Mouse (Mus musculus) MEL (cell line): ENCODE measurements around the gene Ramp2. TPM values are rescaled to one million over a fixed set of nuclear protein-coding genes. Genes with fewer than 3 reads are reported as not detected.

Experiments used
- DNase-seq: peaks from one replicate; pipeline ENCODE4 v3.0.0; 2011; ENCODE audit warnings: low read depth, low spot score
- H3K27ac ChIP-seq: 2 replicates; pipeline ENCODE4 v1.5.1; 2012; ENCODE audit warnings: low read depth, mild to moderate bottlenecking, control low read depth, low read length, moderate library complexity; ENCODE audit not compliant: control insufficient read depth
- H3K27me3 ChIP-seq, 2 experiments: fragments of 150-350 bp in 1 of 2; sonication (generic) in 1 of 2; 2 replicates each; pipeline ENCODE4 v1.6.1; 2012; ENCODE audit warnings: low read length in 2 of 2, mild to moderate bottlenecking in 2 of 2, improper control_type of control experiment in 1 of 2, moderate library complexity in 1 of 2; ENCODE audit not compliant: insufficient read depth in 2 of 2, control insufficient read depth in 1 of 2
- H3K36me3 ChIP-seq, 2 experiments: 2 replicates each; pipeline ENCODE4 v1.6.1; 2012 to 2014; ENCODE audit warnings: low read length in 2 of 2, improper control_type of control experiment in 1 of 2, inconsistent platforms in 1 of 2, mild to moderate bottlenecking in 1 of 2; ENCODE audit not compliant: insufficient read depth in 2 of 2, control insufficient read depth in 1 of 2
- H3K4me1 ChIP-seq, 2 experiments: fragments of 150-350 bp in 1 of 2; sonication (generic) in 1 of 2; 2 replicates each; pipeline ENCODE4 v1.6.1; 2012; ENCODE audit warnings: low read length in 2 of 2, improper control_type of control experiment in 1 of 2, mild to moderate bottlenecking in 1 of 2; ENCODE audit not compliant: insufficient read depth in 2 of 2, control insufficient read depth in 1 of 2
- H3K4me3 ChIP-seq, 2 experiments: fragments of 150-350 bp in 1 of 2; sonication (generic) in 1 of 2; 2 replicates each; pipeline ENCODE4 v1.5.1; 2012; ENCODE audit warnings: low read depth in 2 of 2, low read length in 2 of 2, mild to moderate bottlenecking in 2 of 2, moderate library complexity in 2 of 2, control low read depth in 1 of 2, improper control_type of control experiment in 1 of 2; ENCODE audit not compliant: control insufficient read depth in 1 of 2, insufficient read depth in 1 of 2
- H3K79me2 ChIP-seq: 2 replicates; pipeline ENCODE4 v1.6.1; 2012; ENCODE audit warnings: mild to moderate bottlenecking, low read length, moderate library complexity; ENCODE audit not compliant: control insufficient read depth, poor library complexity, insufficient read depth
- H3K9ac ChIP-seq: 2 replicates; pipeline ENCODE4 v1.6.1; 2012; ENCODE audit warnings: low read depth, mild to moderate bottlenecking, control low read depth, low read length, moderate library complexity; ENCODE audit not compliant: control insufficient read depth, poor library complexity, severe bottlenecking
- H3K9me3 ChIP-seq: fragments of 150-350 bp; sonication (generic); replicated peaks from 2 replicates; pipeline ENCODE4 v1.6.1; 2012; ENCODE audit warnings: mild to moderate bottlenecking, low read length, improper control_type of control experiment, moderate library complexity; ENCODE audit not compliant: insufficient read depth
- BHLHE40 ChIP-seq: IDR thresholded peaks from 2 replicates; pipeline ENCODE4 v1.6.1; 2012; ENCODE audit warnings: low read depth, mild to moderate bottlenecking, inconsistent platforms, low read length, improper control_type of control experiment, borderline replicate concordance
- CHD2 ChIP-seq: IDR thresholded peaks from 2 replicates; pipeline ENCODE4 v1.6.1; 2011; ENCODE audit warnings: low read length, improper control_type of control experiment
- E2F4 ChIP-seq: IDR thresholded peaks from 2 replicates; pipeline ENCODE4 v1.6.1; 2011; ENCODE audit warnings: low read depth, low read length, improper control_type of control experiment, borderline replicate concordance
- EP300 ChIP-seq, 2 experiments: IDR thresholded peaks; 2 replicates each; pipeline ENCODE4 v1.6.1; 2011; ENCODE audit warnings: improper control_type of control experiment in 2 of 2, low read length in 2 of 2, low read depth in 1 of 2, mild to moderate bottlenecking in 1 of 2
- ETS1 ChIP-seq: IDR thresholded peaks from 2 replicates; pipeline ENCODE4 v1.6.1; 2012; ENCODE audit warnings: low read depth, mild to moderate bottlenecking, inconsistent platforms, low read length, improper control_type of control experiment, moderate library complexity
- GABPA ChIP-seq: IDR thresholded peaks from 2 replicates; pipeline ENCODE4 v1.6.1; 2012; ENCODE audit warnings: low read depth, mild to moderate bottlenecking, inconsistent platforms, low read length, improper control_type of control experiment, moderate library complexity
- GATA1 ChIP-seq: IDR thresholded peaks from 2 replicates; pipeline ENCODE4 v1.6.1; 2011; ENCODE audit warnings: low read depth, low read length, improper control_type of control experiment
- MAFK ChIP-seq: IDR thresholded peaks from 2 replicates; pipeline ENCODE4 v1.6.1; 2011; ENCODE audit warnings: low read depth, mild to moderate bottlenecking, low read length, improper control_type of control experiment, borderline replicate concordance
- MEF2A ChIP-seq: IDR thresholded peaks from 2 replicates; pipeline ENCODE4 v1.6.1; 2014; ENCODE audit warnings: low read depth, mild to moderate bottlenecking, inconsistent platforms, low read length, improper control_type of control experiment; ENCODE audit not compliant: poor library complexity, insufficient replicate concordance, severe bottlenecking; ENCODE audit errors: extremely low read depth
- MXI1 ChIP-seq: IDR thresholded peaks from 2 replicates; pipeline ENCODE4 v1.6.1; 2011; ENCODE audit warnings: mild to moderate bottlenecking, low read depth, low read length, improper control_type of control experiment
- MYC ChIP-seq: IDR thresholded peaks from 2 replicates; pipeline ENCODE4 v1.6.1; 2011; ENCODE audit warnings: low read depth, mild to moderate bottlenecking, low read length, improper control_type of control experiment, moderate library complexity
- NELFE ChIP-seq: IDR thresholded peaks from 2 replicates; pipeline ENCODE4 v1.6.1; 2011; ENCODE audit warnings: low read depth, low read length, improper control_type of control experiment
- POLR2A ChIP-seq, 2 experiments: IDR thresholded peaks; 2 replicates each; pipeline ENCODE4 v1.6.1; 2011 to 2012; ENCODE audit warnings: low read length in 2 of 2, mild to moderate bottlenecking in 2 of 2, control low read depth in 1 of 2, improper control_type of control experiment in 1 of 2, low read depth in 1 of 2, moderate library complexity in 1 of 2; ENCODE audit not compliant: control insufficient read depth in 1 of 2, insufficient read depth in 1 of 2, poor library complexity in 1 of 2
- RAD21 ChIP-seq: IDR thresholded peaks from 2 replicates; pipeline ENCODE4 v1.6.1; 2011; ENCODE audit warnings: mild to moderate bottlenecking, low read depth, low read length, improper control_type of control experiment
- RCOR1 ChIP-seq: IDR thresholded peaks from 2 replicates; pipeline ENCODE4 v1.6.1; 2012; ENCODE audit warnings: low read depth, mild to moderate bottlenecking, inconsistent platforms, low read length, improper control_type of control experiment
- SIN3A ChIP-seq: IDR thresholded peaks from 2 replicates; pipeline ENCODE4 v1.6.1; 2012; ENCODE audit warnings: low read length, improper control_type of control experiment, inconsistent platforms
- SMC3 ChIP-seq: IDR thresholded peaks from 2 replicates; pipeline ENCODE4 v1.6.1; 2011; ENCODE audit warnings: low read depth, low read length, improper control_type of control experiment
- TAL1 ChIP-seq: IDR thresholded peaks from 2 replicates; pipeline ENCODE4 v1.6.1; 2012; ENCODE audit warnings: mild to moderate bottlenecking, inconsistent platforms, low read length, moderate library complexity, mixed read lengths
- TBP ChIP-seq: IDR thresholded peaks from 2 replicates; pipeline ENCODE4 v1.8.0; 2011; ENCODE audit warnings: low read depth, low read length, improper control_type of control experiment
- TCF12 ChIP-seq: IDR thresholded peaks from 2 replicates; pipeline ENCODE4 v1.6.1; 2014; ENCODE audit warnings: low read depth, mild to moderate bottlenecking, inconsistent platforms, low read length, improper control_type of control experiment, moderate library complexity
- USF2 ChIP-seq, 2 experiments: IDR thresholded peaks; 2 replicates each; pipeline ENCODE4 v1.6.1; 2011 to 2012; ENCODE audit warnings: improper control_type of control experiment in 2 of 2, low read length in 2 of 2, borderline replicate concordance in 1 of 2, inconsistent platforms in 1 of 2, low read depth in 1 of 2, mild to moderate bottlenecking in 1 of 2; ENCODE audit not compliant: insufficient read depth in 1 of 2
- ZMIZ1 ChIP-seq: IDR thresholded peaks from 2 replicates; pipeline ENCODE4 v1.6.1; 2012; ENCODE audit warnings: low read depth, mild to moderate bottlenecking, inconsistent platforms, low read length, improper control_type of control experiment, moderate library complexity
- ZNF384 ChIP-seq: IDR thresholded peaks from 2 replicates; pipeline ENCODE4 v1.6.1; 2012; ENCODE audit warnings: low read depth, mild to moderate bottlenecking, inconsistent platforms, low read length, improper control_type of control experiment
- polyA plus RNA-seq, 2 experiments: library from polyadenylated mRNA; stranded (reverse) in 1 of 2; unstranded in 1 of 2; fragments of >175 nt in 1 of 2; fragments of >200 nt in 1 of 2; gene quantifications; 2 replicates each; pipeline versions ENCODE4 v1.2.1 to v1.2.4; 2012; ENCODE audit warnings: low replicate concordance in 2 of 2, low read depth in 1 of 2; ENCODE audit not compliant: insufficient read length in 2 of 2, insufficient read depth in 1 of 2, missing spikeins in 1 of 2
- total RNA-seq: library from RNA; depleted of rRNA; stranded (reverse); fragments of 300-350 nt; gene quantifications from 2 replicates; pipeline ENCODE4 v1.2.3, GENCODE M21; 2012

The Ramp2 gene
- total and polyA plus RNA-seq, 3 experiments = 0.12 TPM; not detected in 2

GRCm38 (mm10) chr11:101263989-101264280, 18.1 kb downstream of the Ramp2 start:
- no peak overlapping the region for H3K9ac ChIP-seq
- H3K36me3 ChIP-seq = peaks cover 0 to 10% of the 10 kb centered on the region in 2 experiments; a peak in 2 of 4 replicates
- no peak for TF ChIP-seq GABPA
- no peak for TF ChIP-seq ZNF384
- no peak for TF ChIP-seq POLR2A (IDR thresholded peaks at IDR 0.05; ENCODE audit: control insufficient read depth in 1 of 2, insufficient read depth in 1 of 2, low read depth in 1 of 2, low read length in 2 of 2, poor library complexity in 1 of 2)
- TF ChIP-seq MEF2A = no peak
- no peak for TF ChIP-seq TBP
- no peak for TF ChIP-seq EP300 (IDR thresholded peaks at IDR 0.05; ENCODE audit: low read depth in 1 of 2, low read length in 2 of 2)
- no peak for TF ChIP-seq TAL1
- TF ChIP-seq TCF12 = no peak
- TF ChIP-seq MYC = no peak
- TF ChIP-seq USF2 (IDR thresholded peaks at IDR 0.05; ENCODE audit: borderline replicate concordance in 1 of 2, insufficient read depth in 1 of 2, low read depth in 1 of 2, low read length in 2 of 2) = no peak
- TF ChIP-seq ETS1 = no peak
- TF ChIP-seq RAD21 = no peak
- no peak for TF ChIP-seq CHD2
- no peak for TF ChIP-seq BHLHE40
- TF ChIP-seq SIN3A = no peak
- H3K79me2 ChIP-seq = peaks cover 3% of the 10 kb centered on the region; the same call in 1 of the 2 replicates
- DNase-seq = no peak
- peaks cover 3 to 20% of the 10 kb centered on the region in 2 experiments; a peak in 3 of 4 replicates for H3K4me1 ChIP-seq
- H3K27ac ChIP-seq = no peak overlapping the region
- H3K4me3 ChIP-seq = no peak overlapping the region
- H3K9me3 ChIP-seq = no peaks in the 10 kb centered on the region
- no peaks in the 10 kb centered on the region; a peak in 1 of 4 replicates for H3K27me3 ChIP-seq

GRCm38 (mm10) chr11:101264954-101265471, 19.2 kb downstream of the Ramp2 start:
- H3K4me3 ChIP-seq = no peak overlapping the region
- peaks cover 0 to 18% of the 10 kb centered on the region in 2 experiments; a peak in 3 of 4 replicates for H3K4me1 ChIP-seq
- H3K9ac ChIP-seq = no peak overlapping the region
- no peaks in the 10 kb centered on the region for H3K9me3 ChIP-seq
- TF ChIP-seq MXI1 (no peak), ZMIZ1 (no peak), SMC3 (no peak), RCOR1 (no peak), TCF12 (no peak), NELFE (no peak), POLR2A (IDR thresholded peaks at IDR 0.05; ENCODE audit: control insufficient read depth in 1 of 2, insufficient read depth in 1 of 2, low read depth in 1 of 2, low read length in 2 of 2, poor library complexity in 1 of 2) (no peak), MAFK (no peak), E2F4 (no peak), CHD2 (no peak), TBP (no peak), GATA1 (no peak)
- DNase-seq = no peak
- H3K79me2 ChIP-seq = peaks cover 3% of the 10 kb centered on the region; the same call in 1 of the 2 replicates
- H3K27ac ChIP-seq = no peak overlapping the region
- H3K36me3 ChIP-seq = peaks cover 0 to 2% of the 10 kb centered on the region in 2 experiments; a peak in 1 of 4 replicates
- no peaks in the 10 kb centered on the region; a peak in 1 of 4 replicates for H3K27me3 ChIP-seq
